Mouse (Mus musculus) ovary, postnatal 14 days (tissue): ENCODE measurements around the gene Smyd4.

Source experiments
- DNase-seq: peaks from one replicate; pipeline ENCODE4 v3.0.0; 2022; ENCODE audit warnings: low spot score

Smyd4 gene

DNA sequence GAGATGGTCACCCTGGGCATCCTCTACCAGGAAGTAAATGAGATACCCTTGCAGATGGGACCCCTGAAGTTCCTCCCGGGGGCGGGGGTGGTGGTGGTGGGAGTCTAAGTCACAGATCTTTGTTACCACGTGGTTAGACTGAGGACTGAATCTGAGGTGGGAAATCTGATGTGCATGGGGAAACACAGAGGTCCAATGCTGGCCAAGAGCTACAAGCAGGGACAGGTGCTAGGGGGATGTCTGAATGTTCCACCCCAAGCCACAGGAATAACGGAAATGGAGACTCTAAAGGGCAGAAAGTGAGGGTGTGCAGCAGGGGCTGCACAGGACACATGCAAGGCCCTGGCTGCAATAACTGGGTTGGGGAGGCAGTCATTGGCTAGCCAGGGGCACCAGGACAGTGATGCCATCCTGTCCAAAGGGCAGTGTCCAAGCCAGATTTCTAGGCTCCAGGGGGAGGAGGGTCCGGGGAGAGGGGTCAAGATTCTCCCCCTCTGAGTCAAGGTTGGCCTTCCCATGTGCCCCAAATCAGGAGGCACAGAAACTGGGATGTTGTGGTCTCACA is 72.7 kb downstream of the Smyd4 start:
- DNase-seq = no peak

DNA sequence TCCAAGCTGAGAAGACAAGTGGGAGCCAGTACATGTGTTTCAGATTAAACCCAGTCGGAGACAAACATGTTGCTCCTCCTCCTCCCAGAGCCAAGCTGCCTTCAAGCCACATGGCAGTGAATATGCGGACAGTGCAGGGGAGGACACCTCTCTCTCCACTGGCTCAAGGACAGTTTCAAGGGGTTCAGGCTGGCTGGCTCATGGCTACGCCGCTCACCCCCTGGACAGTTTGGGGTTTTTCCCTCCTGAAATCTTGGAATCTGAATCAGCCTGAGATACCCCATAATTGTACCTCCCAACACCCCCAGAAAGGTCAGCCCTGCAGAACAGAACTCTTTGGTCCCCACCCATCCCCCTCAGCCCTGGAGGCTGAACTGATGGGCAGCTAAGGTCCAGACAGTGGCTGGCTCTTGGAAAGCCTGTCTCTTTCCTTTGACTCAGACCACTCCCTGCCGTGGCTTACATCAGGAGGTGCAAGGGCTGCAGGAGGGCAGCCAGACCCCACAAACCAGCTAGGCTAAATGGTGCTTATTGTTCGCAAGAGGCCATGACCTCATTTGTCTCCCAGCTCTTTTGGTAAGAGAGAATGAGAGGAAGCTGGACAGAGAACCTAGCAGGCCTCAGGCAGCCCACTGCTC is 73.3 kb downstream of the Smyd4 start:
- no peak for DNase-seq

DNA sequence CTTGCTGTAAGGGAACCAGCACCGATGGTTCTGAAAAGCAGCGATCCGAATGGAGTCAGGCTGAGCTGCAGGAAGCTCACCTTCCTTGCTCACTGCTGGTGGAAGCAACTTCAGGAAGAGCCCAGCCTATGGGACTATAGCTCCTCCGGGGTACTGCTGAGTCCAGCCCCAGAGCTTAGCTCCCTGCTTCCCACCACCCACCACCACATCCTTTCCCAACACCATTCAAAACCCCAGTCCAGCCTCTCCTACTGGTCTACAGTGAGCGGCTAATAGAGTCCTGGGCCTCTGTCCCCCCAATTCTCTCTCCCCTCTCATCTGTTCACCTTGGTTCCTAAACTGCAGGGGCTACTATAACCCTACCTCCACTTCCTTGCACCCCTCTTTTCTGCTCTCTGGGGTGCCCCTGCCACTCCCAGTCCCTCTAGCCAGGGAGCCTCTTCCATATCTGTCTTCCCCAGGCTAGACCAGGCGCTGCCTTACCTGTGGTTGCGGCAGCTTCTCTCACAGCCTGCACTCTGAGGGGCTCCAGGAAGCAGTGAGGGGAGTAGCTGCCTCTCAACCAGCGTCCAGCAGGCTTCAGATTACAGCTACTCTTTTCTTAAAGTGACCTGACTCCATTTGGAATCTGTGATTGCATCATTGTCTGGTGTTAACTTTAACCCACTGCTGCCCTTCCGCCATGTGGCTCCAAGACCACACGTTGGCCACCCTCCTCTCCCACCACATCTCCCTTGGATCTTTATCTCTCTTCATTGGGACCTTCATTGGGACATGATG is 74.0 kb downstream of the Smyd4 start, which contains the start of gene Serpinf1:
Gene Serpinf1, minus strand, starts transcription at position 689 of the 780 bp plus-strand sequence.
- peak; percentile 26 for DNase-seq

DNA sequence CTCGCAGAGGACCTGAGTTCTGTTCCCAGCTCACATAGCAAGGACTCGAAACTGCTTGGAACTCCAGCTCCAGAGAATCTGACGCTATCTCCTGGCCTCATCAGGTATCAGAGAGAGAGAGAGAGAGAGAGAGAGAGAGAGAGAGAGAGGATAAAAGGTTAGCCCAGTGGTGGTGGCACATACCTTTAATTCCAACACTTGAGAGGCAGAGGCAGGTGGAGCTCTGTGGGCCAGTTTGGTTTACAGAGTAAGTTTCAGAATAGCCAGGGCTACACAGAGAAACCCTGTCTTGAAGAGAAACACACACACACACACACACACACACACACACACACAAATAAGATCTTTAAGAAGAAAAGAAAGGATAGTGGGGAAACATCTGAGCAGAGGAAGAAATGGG is 74.9 kb downstream of the Smyd4 start:
- no peak for DNase-seq

DNA sequence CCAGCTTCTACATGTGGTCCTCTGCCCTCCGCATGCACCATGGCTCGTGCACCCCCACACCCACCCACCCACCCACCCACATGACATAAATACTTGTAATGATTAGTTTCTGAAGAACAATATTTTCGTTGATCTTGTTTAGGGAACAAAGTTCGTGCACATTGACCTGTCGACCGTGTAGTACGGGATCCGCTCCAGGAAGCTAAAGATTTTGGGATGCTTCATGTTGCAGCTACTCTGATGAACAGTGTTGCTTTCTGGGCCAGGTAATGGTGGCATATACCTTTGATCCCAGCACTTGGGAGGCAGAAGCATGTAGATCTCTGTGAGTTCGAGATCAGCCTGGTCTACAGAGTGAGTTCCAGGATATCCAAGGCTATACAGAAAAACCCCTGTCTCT is 75.8 kb downstream of the Smyd4 start:
- DNase-seq = no peak

DNA sequence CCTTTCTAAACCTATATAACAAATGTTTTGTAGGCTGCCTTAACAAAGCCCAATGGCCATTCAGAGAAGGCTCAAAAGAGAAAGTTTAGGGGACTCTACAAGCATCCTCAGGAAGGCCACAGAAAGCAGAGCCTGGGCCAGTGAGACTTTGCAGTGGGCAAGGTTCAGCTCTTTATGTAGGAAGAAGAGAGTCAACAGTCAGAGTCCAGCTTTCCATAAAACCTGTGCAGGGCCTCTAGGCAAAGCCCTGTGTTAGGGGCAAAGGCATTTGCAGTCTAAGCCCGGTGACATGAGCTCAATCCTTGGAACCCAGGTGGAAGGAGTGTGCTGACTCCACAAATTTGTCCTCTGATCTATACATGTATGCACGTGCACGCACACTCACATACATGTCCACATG is 76.2 kb downstream of the Smyd4 start:
- no peak for DNase-seq

DNA sequence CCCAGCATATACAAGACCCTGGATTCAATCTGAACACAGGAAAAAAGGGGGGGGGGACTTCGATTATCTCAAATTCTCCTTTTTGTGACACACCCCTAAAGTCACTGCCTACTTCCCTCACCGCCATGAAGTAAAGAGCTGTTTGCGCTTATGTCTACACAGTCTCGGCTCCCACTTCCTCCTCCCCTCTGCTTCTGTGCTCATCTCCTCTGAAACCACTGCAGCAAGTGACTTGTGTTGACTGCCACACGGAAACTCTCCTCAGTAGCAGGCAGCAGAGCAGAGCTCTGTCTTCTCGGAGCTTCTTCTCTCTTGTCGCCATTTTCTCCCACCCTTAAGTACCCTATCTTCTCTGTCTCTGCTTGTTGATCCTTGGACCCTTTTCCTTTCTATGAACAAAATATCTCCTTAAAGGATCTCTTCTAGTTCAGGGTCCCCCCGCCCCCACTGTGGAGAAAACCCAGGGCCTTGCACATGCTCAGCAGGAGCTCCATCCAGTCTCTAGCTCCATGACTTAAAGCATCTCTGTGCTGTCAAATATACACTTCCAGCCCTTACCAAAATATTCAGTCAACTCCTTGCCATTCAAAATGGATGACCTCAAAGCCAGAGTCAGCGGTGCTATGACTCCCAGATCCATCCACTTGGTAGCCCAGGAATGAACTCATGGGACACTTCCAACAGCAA is 80.9 kb downstream of the Smyd4 start:
- DNase-seq = no peak

DNA sequence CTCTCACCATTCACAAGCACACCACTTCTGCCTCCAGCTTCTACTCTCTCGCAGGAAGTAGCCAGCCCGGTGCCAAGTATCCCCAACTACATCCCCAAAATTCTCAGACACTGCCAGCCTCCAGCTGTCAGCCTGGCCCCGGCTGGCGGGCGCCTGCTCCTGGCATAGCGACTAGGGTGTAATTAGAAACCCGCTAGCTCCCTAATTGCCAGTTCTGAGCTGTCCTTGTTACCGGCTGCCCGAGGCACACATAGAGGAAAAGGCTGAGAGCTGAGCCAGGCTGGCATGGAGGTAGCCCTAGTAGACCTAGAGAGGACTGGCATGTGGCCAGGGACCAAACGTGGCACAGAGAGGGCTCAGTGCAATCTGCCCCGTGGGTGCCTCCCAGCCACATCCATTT is 83.1 kb downstream of the Smyd4 start:
- DNase-seq = no peak

DNA sequence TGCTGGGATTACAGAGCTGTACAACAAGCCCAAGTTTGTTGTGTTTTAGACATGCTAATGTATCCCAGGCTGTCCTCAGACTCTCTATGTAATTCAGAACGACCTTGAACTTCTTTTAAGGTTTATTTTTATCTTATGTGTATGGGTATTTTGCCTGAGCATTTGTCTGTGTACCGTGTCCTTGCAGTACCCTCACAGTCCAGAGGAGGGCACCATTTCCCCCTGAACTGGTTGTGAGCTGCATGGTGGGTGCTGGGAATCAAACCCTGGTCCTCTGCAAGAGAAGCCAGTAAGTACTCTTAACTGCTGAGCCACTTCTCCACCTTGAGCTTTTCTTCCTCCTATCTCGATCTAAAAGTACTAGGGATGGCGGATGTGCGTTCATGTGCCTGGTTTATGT is 85.9 kb downstream of the Smyd4 start:
- DNase-seq = no peak

DNA sequence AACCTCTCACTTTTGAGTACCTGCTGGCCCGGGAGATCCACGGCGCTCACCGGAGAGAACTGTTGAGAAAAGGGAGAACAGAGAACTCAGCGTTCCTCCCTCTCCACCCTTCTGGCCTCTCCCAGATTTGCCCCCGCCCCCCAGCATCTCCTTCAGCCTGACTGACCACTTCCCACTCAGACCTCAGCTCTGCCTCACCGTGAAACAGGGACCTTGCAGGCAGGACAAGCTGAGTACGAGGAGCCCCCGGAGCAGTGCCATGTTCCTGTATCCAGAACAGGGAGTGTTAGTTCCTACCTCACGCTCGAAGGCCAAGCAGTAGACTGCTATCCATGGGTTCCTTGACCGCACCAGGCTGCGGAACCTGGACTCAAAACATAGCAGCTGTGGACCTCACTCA is 90.0 kb downstream of the Smyd4 start:
- DNase-seq = no peak

DNA sequence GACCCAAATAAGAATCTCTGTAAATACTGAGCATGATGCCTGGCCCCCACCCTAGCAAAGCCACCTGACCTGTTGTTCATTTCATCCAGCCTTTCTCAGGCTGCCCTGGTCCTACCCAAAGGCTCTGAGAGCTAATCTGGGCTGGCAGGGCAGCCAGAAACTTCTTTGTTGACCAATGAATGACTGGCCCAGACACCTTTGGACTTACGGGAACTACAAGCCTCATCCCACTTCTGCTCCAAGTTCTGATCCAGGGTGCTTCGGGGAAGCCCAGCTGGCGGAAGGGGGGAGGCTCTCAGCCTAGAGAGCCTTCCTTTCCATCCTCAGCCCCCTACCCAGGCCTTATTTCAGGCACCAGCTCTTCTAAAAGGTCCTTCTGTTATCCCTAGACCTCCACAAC is 90.6 kb downstream of the Smyd4 start:
- no peak for DNase-seq

DNA sequence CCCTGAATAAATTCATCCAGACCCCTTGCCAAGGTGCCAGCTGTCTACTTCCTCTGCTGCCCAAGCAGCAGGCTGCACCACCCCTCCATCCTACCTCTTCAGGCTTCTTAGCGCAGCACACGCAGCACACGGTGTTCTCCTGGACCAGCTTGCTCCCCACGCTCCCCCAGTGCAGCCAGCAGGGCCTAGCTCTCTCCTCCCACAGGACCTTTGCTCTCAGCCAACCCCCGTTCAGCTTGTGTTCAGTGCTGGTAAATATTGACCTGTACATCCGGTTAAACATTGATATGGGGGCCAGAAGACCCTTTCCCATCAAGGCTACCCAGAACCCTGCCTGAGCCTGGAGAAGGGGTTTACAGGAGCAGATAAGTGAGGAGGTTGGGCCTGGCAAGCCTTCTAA is 91.1 kb downstream of the Smyd4 start, which contains the start of gene Serpinf2:
Gene Serpinf2, minus strand, starts transcription at position 229 of the 400 bp plus-strand sequence.
- no peak for DNase-seq

DNA sequence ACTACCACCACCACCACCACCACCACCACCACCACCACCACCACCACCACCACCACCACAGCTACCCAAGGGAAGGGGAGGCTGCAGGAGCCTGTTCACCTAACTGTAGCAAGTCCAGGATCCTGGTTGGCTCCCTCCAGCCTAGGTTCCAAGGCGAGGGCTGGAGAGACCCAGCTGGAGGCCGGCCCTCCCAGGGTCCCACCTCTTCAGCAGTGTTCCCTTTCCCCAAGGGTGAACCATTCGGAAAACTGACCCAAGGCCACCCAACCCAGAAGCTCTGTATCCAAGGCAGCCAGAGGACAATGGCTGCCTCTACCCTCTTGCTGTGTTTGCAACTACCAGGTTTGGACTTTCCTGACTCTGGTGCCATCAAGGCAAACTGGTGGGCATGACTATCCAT is 91.7 kb downstream of the Smyd4 start:
- no peak for DNase-seq

DNA sequence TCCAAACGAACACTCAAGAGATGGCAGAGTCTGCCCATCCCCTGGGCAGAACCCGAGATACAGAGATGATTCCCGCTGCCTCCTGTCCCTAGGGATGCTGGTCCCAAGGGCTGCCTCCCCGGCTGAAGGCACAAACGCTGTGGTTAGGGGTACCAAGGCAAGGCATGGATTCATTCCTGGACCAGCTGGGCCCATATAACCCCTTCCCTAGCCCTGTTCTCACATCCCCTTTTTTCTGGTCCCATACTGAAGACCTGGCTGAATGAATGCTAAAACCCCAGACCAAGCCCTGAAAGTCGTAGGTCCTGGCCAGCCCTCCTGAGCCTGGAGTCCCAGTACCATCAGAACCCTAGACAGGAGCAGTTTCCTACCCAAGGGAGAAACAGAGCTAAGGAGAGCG is 92.8 kb downstream of the Smyd4 start:
- DNase-seq = no peak

DNA sequence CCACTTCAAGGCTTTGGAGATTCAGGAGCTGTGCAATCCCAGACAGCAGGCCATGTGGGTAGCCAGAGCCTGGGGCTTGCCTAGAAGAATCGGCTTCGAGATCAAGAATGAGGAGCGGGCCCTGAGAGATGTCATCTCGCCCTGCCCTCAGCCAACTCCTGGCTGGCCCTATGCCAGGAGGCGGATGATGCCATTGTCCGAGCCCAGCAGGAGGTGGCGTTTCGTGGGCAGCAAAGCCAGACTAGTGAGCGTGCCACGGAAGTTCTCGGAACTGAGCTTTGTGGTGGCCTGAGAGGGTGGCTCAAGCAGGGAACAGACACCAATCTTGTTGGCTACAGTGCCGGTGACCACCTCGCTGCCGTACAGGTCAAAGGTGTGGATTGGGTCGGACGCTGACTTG is 93.4 kb downstream of the Smyd4 start:
- DNase-seq = no peak

DNA sequence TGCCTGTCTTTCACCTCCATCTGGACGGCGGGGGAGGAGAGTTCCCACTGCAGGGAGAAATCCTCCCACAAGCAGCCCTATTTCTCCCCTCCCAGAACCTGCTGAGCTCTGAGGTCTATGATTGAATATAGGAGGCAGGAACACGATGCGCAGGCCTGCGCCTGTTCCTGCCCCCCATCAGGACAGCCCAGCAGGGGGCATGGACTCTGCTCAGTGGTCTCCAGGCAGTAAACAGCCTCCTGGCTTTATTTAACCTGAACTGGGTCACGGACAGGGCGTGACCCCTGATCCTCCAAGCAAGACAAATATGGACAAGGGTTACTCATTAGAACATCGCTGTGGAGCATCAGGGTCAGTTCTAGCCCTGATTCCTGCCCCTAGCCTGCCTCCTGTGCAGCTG is 95.5 kb downstream of the Smyd4 start:
- DNase-seq = no peak

DNA sequence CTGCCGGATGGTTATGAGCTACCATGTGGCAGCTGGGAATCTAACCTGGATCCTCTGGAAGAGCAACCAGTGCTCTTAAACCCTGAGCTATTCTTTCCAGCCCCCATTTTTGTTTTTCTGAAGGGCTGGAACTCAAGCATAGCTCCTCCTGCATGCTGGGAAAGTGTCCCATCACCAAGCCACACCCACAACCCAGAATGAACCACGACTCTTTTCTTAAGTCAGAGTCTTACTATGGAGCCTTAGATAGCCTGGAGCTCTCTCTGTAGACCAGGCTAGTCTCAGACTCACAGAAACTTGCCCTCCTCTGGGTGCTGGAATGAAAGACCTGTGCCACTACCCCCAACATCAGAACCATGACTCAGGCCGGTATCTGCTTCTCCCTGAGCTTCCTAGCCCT is 100.3 kb downstream of the Smyd4 start:
- no peak for DNase-seq

DNA sequence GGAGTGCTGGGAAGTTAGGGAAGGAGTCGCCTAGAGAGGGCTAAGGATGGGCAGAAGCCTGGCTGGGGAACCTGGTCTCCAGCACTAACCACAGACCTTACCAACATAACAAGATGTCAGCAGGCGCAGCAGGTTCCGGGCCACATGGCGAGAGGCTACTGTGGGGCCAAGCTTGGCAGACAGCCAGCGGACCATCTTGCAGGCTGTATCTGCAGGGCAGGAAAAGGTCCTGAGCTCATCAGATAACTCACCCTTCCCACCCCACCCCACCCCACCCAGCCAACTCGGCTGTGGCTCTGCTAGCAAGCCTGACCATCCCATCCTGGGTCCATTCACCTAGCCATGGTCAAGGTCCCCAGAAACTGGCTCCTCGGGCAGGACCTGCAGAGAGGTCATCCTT is 101.5 kb downstream of the Smyd4 start:
- no peak for DNase-seq

DNA sequence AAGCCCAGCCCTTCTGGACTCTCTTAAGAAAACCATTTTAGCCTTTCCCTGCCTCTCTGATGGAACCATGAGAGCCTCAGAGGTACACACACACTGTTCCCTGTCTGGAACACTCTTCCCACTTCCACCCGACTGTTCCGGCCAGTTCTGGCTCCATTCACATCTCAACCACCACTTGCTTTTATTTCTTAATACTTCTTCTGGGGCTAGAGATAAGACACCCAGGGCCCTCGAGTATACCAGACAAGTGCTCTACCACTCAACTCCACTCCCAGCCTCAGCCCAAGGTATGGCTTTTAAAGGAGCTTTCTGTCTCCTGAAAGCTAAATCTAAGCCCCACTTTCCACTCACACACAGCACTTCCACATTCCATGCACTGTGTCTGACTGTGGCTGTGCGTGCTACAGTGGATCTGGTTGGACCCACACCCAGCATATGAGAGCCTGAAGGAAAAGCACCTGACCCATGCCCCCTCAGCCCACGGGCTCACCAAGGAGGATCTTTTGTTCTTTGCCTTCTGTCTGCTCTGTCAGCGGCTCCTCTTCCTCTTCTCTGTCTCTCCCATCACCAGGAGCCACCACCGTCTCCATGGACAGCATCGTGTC is 102.2 kb downstream of the Smyd4 start:
- DNase-seq = no peak

DNA sequence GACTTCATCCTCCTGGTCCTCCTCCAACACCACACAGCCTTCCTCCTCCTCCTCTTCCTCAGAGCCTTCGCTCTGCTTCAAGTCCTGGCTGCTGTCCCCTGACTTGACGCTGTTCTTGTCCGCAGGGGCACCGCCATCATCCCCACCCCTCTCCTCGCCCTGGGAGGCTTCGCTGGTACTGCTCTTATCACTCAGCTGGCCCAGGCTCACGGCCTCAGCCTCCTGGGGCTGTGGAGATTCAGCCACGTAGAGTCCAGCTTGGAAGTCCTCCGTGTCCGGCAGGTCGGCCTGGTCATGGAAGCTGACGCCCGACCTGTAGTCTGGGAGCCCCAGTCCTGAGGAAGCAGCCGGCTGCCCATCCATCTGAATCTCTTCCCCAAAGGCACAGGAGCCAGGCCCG is 102.7 kb downstream of the Smyd4 start:
- no peak for DNase-seq

DNA sequence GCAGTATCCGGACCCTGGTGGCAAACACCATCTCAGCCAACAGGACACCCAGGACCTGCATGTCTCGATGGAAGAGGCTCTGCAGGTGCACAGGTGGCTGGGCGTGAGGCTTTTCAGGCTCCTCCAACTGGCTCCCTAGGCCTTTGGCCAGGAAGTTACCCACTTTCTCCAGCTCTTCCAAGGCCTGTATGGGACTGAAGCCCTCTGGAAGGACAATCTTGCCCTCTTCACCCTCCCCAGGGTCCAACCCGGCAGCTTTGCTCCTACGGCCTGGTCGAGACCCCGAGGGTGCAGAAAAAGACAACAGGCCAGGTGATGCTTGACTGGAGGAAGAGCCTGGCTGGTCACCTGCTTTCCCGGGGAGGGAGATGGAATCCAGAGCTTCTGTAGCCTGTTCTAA is 103.8 kb downstream of the Smyd4 start:
- DNase-seq = no peak

DNA sequence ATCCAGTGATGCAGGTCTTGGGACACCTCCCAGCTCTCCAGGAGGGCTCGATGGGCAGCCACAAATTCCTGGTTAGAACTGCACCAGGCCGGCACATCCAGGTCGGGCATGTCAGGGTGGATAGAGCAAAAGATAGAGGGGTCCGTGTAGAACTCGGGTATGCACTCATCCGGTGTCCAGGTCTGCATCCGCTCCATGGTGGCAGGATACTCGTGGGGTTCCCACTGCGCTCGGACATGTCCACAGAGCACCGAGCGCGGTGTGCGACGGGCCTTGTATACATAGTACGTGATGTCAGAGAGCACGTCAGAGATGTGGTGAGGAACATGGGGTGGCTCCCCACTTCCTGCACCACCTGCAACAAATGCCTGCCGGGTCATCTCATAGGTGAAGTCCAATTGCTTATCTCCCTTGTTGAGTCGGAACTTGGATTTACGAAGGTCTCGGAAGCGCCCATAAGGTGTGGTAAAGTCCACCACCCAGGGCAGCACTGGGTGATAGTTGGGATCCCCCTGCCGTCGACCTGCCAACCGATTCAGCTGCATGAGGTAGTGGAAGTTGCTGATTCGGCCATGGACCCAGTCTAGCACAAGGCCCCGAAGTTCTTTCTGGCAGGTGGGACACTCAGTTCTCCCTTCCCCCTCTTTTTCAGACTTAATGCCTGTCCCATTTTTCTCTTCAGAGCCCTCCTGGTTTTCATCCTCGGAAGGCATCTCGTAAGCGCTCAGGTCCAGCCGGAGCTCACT is 104.8 kb downstream of the Smyd4 start:
- no peak for DNase-seq
